Mouse (Mus musculus): Measurements from ENCODE around the gene Slc47a2. TPM values are rescaled to one million over a fixed set of nuclear protein-coding genes. Genes with fewer than 3 reads are reported as not detected.

Slc47a2 gene
- polyA plus RNA-seq, 1 experiment from 2014 or later: not detected

DNA sequence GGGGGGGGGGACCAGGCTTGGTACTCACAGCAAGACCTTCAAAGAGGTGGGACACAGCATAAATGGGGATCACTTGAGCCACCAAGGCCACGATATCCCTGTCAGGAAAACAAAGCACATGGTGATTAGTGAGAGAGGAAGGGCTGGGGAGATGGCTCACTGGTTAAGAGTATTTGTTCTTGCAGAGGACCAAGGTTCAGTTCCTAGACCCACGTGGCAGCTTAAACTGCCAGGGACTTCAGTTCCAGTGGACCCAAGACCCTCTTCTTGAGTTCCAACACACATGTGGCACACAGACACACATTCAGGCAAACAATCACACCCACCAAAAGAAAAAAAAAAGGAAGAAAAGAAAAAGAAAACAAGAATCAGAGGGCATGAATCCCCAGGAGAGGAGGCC is 10.4 kb upstream of the Slc47a2 start:
- no peak overlapping the region for H3K9ac ChIP-seq (ENCODE audit: low read length)
- no peak overlapping the region for H3K27ac ChIP-seq (ENCODE audit: low read depth, low read length)
- H3K27me3 ChIP-seq (ENCODE audit: control insufficient read depth, insufficient read depth, low read length): no peaks in the 10 kb centered on the region
- ATAC-seq (ENCODE audit: insufficient read depth, low FRiP score, low TSS enrichment) (no peak), DNase-seq (ENCODE audit: low spot score) (no peak)
- H3K36me3 ChIP-seq (ENCODE audit: control insufficient read depth, insufficient read depth, low read length): no peaks in the 10 kb centered on the region
- WGBS: 76% methylated on average over 2 of the region's 2 CpGs
- no peaks in the 10 kb centered on the region for H3K9me3 ChIP-seq (ENCODE audit: control insufficient read depth, low read length)
- H3K4me3 ChIP-seq (ENCODE audit: low read depth, low read length): no peak overlapping the region
- no peak overlapping the region for H3K4me2 ChIP-seq (ENCODE audit: low read depth)
- no peaks in the 10 kb centered on the region for H3K4me1 ChIP-seq (ENCODE audit: control insufficient read depth, insufficient read depth, low read length)

DNA sequence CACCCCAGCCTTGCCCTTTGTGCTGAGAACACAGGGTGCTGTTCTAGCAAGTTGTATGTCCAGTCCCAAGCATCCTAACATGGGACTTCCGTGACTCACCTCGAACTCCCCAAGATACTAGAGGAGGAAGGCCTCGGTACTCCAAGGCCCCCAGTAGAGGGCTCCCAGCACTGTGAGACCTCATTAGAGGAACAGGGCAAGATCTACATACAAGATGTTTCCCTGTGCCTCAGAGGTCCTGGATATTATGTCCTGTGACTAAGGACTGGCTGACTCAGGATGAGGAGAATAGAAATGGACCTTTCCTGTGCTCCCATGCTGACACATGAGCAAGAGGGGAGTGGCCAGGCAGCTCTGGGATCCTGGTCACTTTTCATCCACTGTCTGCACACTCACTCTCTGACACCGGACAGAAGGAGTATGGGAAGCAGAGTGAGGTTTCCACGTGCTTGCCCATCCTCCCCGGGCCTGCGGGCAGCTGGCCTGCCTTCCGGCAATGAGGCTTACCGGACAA is 9.5 kb upstream of the Slc47a2 start:
- WGBS: 55% methylated on average over 9 of the region's 9 CpGs
- Histone ChIP-seq H3K4me2 (ENCODE audit: low read depth) (no peak overlapping the region), H3K4me3 (ENCODE audit: low read depth, low read length) (no peak overlapping the region), H3K36me3 (ENCODE audit: control insufficient read depth, insufficient read depth, low read length) (no peaks in the 10 kb centered on the region), H3K4me1 (ENCODE audit: control insufficient read depth, insufficient read depth, low read length) (no peaks in the 10 kb centered on the region), H3K27ac (ENCODE audit: low read depth, low read length) (no peak overlapping the region), H3K27me3 (ENCODE audit: control insufficient read depth, insufficient read depth, low read length) (no peaks in the 10 kb centered on the region), H3K9me3 (ENCODE audit: control insufficient read depth, low read length) (no peaks in the 10 kb centered on the region), H3K9ac (ENCODE audit: low read length) (no peak overlapping the region)
- DNase-seq (ENCODE audit: low spot score) (no peak), ATAC-seq (ENCODE audit: insufficient read depth, low FRiP score, low TSS enrichment) (no peak)

DNA sequence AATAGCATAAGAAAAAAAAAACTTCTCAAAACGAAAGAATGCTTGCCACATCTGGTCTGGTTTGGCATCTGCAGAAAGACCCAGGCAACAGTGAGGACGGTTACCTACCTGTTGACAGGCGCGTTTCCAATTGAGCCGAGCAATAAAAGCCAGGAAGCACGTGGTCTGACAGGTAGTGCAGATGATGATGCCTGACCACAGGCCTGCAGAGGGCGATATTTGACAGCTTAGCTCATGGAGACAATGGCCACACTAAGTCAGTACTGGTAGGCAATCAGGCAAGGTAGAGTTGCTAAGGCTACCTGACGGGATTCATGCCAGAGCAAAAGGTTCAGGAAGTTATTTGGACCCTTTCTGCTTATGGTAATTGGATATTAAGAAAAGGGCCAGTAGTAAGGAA is 6.7 kb upstream of the Slc47a2 start:
- H3K4me1 ChIP-seq (ENCODE audit: control insufficient read depth, insufficient read depth, low read length): no peaks in the 10 kb centered on the region
- H3K27ac ChIP-seq (ENCODE audit: low read depth, low read length): no peak overlapping the region
- no peak for ATAC-seq (ENCODE audit: insufficient read depth, low FRiP score, low TSS enrichment)
- DNase-seq (ENCODE audit: low spot score): peak; percentile 51
- no peaks in the 10 kb centered on the region for H3K36me3 ChIP-seq (ENCODE audit: control insufficient read depth, insufficient read depth, low read length)
- no peak overlapping the region for H3K4me3 ChIP-seq (ENCODE audit: low read depth, low read length)
- no peak overlapping the region for H3K9ac ChIP-seq (ENCODE audit: low read length)
- 12% methylated on average over 8 of the region's 8 CpGs for WGBS
- no peaks in the 10 kb centered on the region for H3K27me3 ChIP-seq (ENCODE audit: control insufficient read depth, insufficient read depth, low read length)
- H3K9me3 ChIP-seq (ENCODE audit: control insufficient read depth, low read length): no peaks in the 10 kb centered on the region
- H3K4me2 ChIP-seq (ENCODE audit: low read depth): no peak overlapping the region

DNA sequence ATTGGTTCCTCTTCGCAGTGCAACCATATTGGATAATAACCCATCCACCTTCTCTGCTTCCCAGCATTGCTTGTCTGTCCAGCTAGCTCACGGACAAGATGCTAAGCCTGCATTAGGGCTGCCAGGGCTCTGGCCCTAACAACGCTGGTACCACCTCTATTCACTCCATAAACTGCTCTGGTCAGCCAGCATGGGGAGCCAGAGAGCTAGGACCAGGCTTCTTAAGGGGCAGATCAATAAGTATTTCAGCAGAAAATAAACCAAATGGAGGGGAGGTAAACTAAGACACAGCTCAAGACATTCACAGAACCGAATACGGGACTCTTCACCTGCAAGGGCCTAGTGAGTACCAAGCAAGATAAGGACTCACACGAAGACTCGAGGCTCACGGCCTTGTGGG is 3.5 kb upstream of the Slc47a2 start:
- H3K27me3 ChIP-seq (ENCODE audit: control insufficient read depth, insufficient read depth, low read length): peaks cover 12% of the 10 kb centered on the region
- H3K4me2 ChIP-seq (ENCODE audit: low read depth): no peak overlapping the region
- no peaks in the 10 kb centered on the region for H3K9me3 ChIP-seq (ENCODE audit: control insufficient read depth, low read length)
- DNase-seq (ENCODE audit: low spot score) (no peak), ATAC-seq (ENCODE audit: insufficient read depth, low FRiP score, low TSS enrichment) (no peak)
- H3K9ac ChIP-seq (ENCODE audit: low read length): no peak overlapping the region
- no peaks in the 10 kb centered on the region for H3K36me3 ChIP-seq (ENCODE audit: control insufficient read depth, insufficient read depth, low read length)
- H3K4me3 ChIP-seq (ENCODE audit: low read depth, low read length): no peak overlapping the region
- H3K27ac ChIP-seq (ENCODE audit: low read depth, low read length): no peak overlapping the region
- 65% methylated on average over 8 of the region's 8 CpGs for whole genome bisulfite sequencing
- peaks cover 3% of the 10 kb centered on the region; the same call in 1 of the 2 replicates for H3K4me1 ChIP-seq (ENCODE audit: control insufficient read depth, insufficient read depth, low read length)

DNA sequence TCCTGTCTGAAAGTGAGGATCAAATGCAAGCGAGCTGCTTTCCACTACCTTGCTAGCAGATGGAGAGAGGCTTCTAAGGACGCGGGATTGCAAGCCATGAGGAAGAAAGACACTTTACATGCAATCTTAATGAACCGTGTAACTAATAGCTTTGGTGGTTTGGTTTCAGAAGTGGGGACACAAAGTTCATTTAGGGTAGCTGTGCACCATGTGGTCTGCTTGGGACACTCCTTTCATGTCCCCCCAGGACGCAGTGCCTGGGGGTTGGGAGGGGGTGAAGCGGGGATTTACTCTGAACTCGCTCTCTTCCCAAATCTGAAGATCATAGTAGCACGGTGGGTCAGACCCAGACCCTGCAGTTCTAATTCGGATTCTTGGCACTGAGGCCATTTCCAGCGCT is 689 bp downstream of the Slc47a2 start:
- H3K36me3 ChIP-seq (ENCODE audit: control insufficient read depth, insufficient read depth, low read length): no peaks in the 10 kb centered on the region
- no peak overlapping the region for H3K9ac ChIP-seq (ENCODE audit: low read length)
- ATAC-seq (ENCODE audit: insufficient read depth, low FRiP score, low TSS enrichment) (no peak), DNase-seq (ENCODE audit: low spot score) (peak; percentile 17)
- peaks cover 3% of the 10 kb centered on the region; the same call in 1 of the 2 replicates for H3K4me1 ChIP-seq (ENCODE audit: control insufficient read depth, insufficient read depth, low read length)
- peak overlapping the region; percentile 33 for H3K4me3 ChIP-seq (ENCODE audit: low read depth, low read length)
- H3K27ac ChIP-seq (ENCODE audit: low read depth, low read length): no peak overlapping the region
- WGBS: 12% methylated on average over 10 of the region's 10 CpGs
- H3K4me2 ChIP-seq (ENCODE audit: low read depth): peak overlapping the region; percentile 54
- H3K27me3 ChIP-seq (ENCODE audit: control insufficient read depth, insufficient read depth, low read length): peaks cover 12% of the 10 kb centered on the region
- H3K9me3 ChIP-seq (ENCODE audit: control insufficient read depth, low read length): no peaks in the 10 kb centered on the region

DNA sequence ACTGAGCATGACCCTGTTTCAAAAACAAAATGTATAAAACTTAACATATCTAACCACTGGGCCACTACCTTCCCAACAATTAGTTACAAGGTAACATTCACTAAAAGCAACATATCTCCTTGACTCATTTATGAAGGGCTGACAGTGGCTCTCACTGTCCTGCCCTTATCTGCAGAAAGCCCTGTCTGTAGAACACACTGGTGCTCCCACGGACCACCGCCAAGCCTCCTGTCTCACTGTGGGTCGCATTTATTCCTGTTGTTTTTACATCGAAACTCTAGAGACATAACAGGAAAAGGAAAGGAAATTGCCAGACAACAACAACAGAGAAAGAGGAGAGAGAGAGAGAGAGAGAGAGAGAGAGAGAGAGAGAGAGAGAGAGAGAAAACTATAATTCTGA is 1.4 kb downstream of the Slc47a2 start:
- WGBS: 82% methylated on average over 4 of the region's 4 CpGs
- Histone ChIP-seq H3K4me2 (ENCODE audit: low read depth) (no peak overlapping the region), H3K4me1 (ENCODE audit: control insufficient read depth, insufficient read depth, low read length) (peaks cover 3% of the 10 kb centered on the region; the same call in 1 of the 2 replicates), H3K9ac (ENCODE audit: low read length) (no peak overlapping the region), H3K4me3 (ENCODE audit: low read depth, low read length) (no peak overlapping the region), H3K36me3 (ENCODE audit: control insufficient read depth, insufficient read depth, low read length) (no peaks in the 10 kb centered on the region), H3K27ac (ENCODE audit: low read depth, low read length) (no peak overlapping the region), H3K9me3 (ENCODE audit: control insufficient read depth, low read length) (no peaks in the 10 kb centered on the region), H3K27me3 (ENCODE audit: control insufficient read depth, insufficient read depth, low read length) (peaks cover 12% of the 10 kb centered on the region)
- DNase-seq (ENCODE audit: low spot score): no peak
- ATAC-seq (ENCODE audit: insufficient read depth, low FRiP score, low TSS enrichment): no peak

DNA sequence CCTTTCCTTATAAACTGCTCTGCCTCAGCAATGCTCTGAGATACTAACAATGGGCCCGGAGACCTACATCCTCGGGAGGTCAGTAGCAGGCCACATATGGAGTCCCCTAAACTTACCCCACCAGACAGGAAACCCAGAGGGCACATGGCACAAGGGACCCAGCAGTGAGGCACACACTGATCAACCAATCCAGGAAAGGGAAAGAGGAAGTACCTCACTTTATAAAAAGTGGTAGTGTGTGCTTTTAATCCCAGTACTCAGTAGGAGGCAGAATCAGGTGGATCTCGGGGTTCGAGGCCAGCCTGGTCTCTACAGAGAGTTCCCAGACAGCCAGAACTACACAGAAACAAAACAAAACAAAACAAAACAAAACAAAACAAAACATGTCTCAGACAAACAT is 2.3 kb downstream of the Slc47a2 start:
- H3K4me1 ChIP-seq (ENCODE audit: control insufficient read depth, insufficient read depth, low read length): peaks cover 3% of the 10 kb centered on the region; the same call in 1 of the 2 replicates

DNA sequence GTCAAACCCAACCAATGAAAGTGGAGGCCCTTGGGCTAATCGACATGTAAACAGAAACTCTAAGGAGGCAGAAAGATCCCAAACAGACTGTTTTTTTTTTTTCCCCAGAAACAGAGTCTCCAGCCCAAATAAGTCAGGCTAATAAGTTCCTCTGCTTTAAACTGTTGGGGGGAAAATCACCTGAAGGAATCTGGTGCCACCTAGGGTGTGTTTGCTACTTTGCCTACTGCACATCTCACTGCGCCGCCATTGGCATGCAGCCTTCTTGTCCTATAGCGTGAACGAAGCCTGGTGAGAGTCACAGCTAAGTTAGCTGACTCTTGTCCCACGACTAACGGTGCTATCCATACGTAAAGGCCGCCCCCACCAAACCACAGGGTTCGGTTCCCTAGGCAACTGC is 5.1 kb downstream of the Slc47a2 start:
- Histone ChIP-seq H3K4me2 (ENCODE audit: low read depth) (no peak overlapping the region), H3K27me3 (ENCODE audit: control insufficient read depth, insufficient read depth, low read length) (peaks cover 9% of the 10 kb centered on the region)

More for the DNA sequence above, 2.3 kb downstream of the Slc47a2 start:
- 87% methylated on average over 4 of the region's 4 CpGs for WGBS
- ATAC-seq (ENCODE audit: insufficient read depth, low FRiP score, low TSS enrichment) (no peak), DNase-seq (ENCODE audit: low spot score) (no peak)
- Histone ChIP-seq H3K27ac (ENCODE audit: low read depth, low read length) (no peak overlapping the region), H3K9ac (ENCODE audit: low read length) (no peak overlapping the region), H3K36me3 (ENCODE audit: control insufficient read depth, insufficient read depth, low read length) (no peaks in the 10 kb centered on the region), H3K4me2 (ENCODE audit: low read depth) (no peak overlapping the region), H3K4me3 (ENCODE audit: low read depth, low read length) (no peak overlapping the region), H3K9me3 (ENCODE audit: control insufficient read depth, low read length) (no peaks in the 10 kb centered on the region), H3K27me3 (ENCODE audit: control insufficient read depth, insufficient read depth, low read length) (peaks cover 12% of the 10 kb centered on the region)

DNA sequence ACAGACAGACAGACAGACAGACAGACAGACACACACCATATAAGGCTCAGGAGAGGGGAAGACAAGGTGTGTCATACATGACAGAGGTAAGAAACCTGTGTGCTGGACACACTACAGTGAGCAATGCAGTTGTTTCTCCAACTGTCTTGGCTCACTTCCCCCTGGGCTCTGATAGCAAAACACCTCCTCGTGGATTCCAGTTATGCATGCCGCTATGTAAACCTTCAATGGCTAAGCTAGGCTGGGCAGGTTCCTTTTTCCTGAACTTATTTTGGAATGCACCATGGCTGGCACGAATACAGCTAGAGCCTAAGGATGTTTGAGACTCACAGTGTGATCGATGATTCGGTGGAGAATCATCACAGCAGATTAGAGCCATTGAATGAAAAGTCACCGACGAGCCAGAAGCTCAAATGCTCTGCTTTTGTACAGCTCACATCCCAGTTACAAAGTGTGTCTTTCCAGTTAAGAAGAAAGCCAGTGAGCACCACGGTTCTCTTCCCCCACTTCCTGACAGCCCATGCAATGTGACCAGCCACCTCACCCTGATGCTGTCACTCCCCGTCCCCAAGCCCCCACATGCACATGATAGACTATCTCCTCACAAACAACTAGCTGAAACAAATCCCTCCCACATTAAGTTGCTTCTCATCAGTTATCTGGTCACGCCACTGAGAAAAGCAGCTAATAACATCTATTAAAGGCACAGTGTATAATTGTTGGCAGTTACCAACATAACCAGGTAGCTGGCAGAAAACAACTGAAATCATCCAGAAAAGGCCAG is 21.6 kb downstream of the Slc47a2 start:
- H3K9ac ChIP-seq (ENCODE audit: low read length): no peak overlapping the region
- H3K27ac ChIP-seq (ENCODE audit: low read depth, low read length): no peak overlapping the region
- H3K4me3 ChIP-seq (ENCODE audit: low read depth, low read length): no peak overlapping the region
- no peak for DNase-seq (ENCODE audit: low spot score)
- H3K27me3 ChIP-seq (ENCODE audit: control insufficient read depth, insufficient read depth, low read length): no peaks in the 10 kb centered on the region
- H3K4me1 ChIP-seq (ENCODE audit: control insufficient read depth, insufficient read depth, low read length): no peaks in the 10 kb centered on the region
- H3K4me2 ChIP-seq (ENCODE audit: low read depth): no peak overlapping the region
- no peaks in the 10 kb centered on the region for H3K36me3 ChIP-seq (ENCODE audit: control insufficient read depth, insufficient read depth, low read length)
- ATAC-seq (ENCODE audit: insufficient read depth, low FRiP score, low TSS enrichment): no peak
- H3K9me3 ChIP-seq (ENCODE audit: control insufficient read depth, low read length): no peaks in the 10 kb centered on the region
- 79% methylated on average over 10 of the region's 10 CpGs for WGBS

More for the DNA sequence above, 5.1 kb downstream of the Slc47a2 start:
- H3K4me3 ChIP-seq (ENCODE audit: low read depth, low read length): no peak overlapping the region
- H3K36me3 ChIP-seq (ENCODE audit: control insufficient read depth, insufficient read depth, low read length): no peaks in the 10 kb centered on the region
- DNase-seq (ENCODE audit: low spot score) (no peak), ATAC-seq (ENCODE audit: insufficient read depth, low FRiP score, low TSS enrichment) (no peak)
- 82% methylated on average over 10 of the region's 10 CpGs for WGBS
- H3K9ac ChIP-seq (ENCODE audit: low read length): no peak overlapping the region
- H3K9me3 ChIP-seq (ENCODE audit: control insufficient read depth, low read length): no peaks in the 10 kb centered on the region
- no peak overlapping the region for H3K27ac ChIP-seq (ENCODE audit: low read depth, low read length)
- peaks cover 2% of the 10 kb centered on the region; the same call in 1 of the 2 replicates for H3K4me1 ChIP-seq (ENCODE audit: control insufficient read depth, insufficient read depth, low read length)

Data from neural tube, embryonic 11.5 days (tissue).